Mouse (Mus musculus) hindbrain, embryonic 12.5 days (tissue): ENCODE results near the gene Cldn7. TPM values are rescaled to one million over a fixed set of nuclear protein-coding genes. Genes with fewer than 3 reads are reported as not detected.
A peak's percentile ranks its signal among the peaks of the same experiment; 100 is the strongest.
"Not testable (repeated sequence)": the region's sequence is repeated elsewhere in the genome, so short reads cannot be mapped to it uniquely, and the experiment has no call there.

Experiments used
- ATAC-seq: fragments of 200-750 bp; cut with Nextera tagmentation; 2 replicates; pipeline ENCODE4 v1.8.0; 2017; ENCODE audit warnings: moderate TSS enrichment; ENCODE audit not compliant: low FRiP score
- H3K27ac ChIP-seq: fragments of 300-500 bp; sonication (generic); 2 replicates; pipeline ENCODE4 v1.5.1; 2016; ENCODE audit warnings: mild to moderate bottlenecking
- H3K27me3 ChIP-seq: fragments of 300-500 bp; sonication (generic); 2 replicates; pipeline ENCODE4 v1.6.1; 2016; ENCODE audit warnings: mild to moderate bottlenecking
- H3K36me3 ChIP-seq: fragments of 300-500 bp; sonication (generic); 2 replicates; pipeline ENCODE4 v1.6.1; 2016; ENCODE audit warnings: mild to moderate bottlenecking
- H3K4me1 ChIP-seq: fragments of 300-500 bp; sonication (generic); 2 replicates; pipeline ENCODE4 v1.6.1; 2016
- H3K4me2 ChIP-seq: fragments of 300-500 bp; sonication (generic); replicated peaks from 2 replicates; pipeline ENCODE4 v1.6.1; 2016; ENCODE audit warnings: mild to moderate bottlenecking
- H3K4me3 ChIP-seq: fragments of 300-500 bp; sonication (generic); 2 replicates; pipeline ENCODE4 v1.5.1; 2016; ENCODE audit warnings: mild to moderate bottlenecking
- H3K9ac ChIP-seq: fragments of 300-500 bp; sonication (generic); 2 replicates; pipeline ENCODE4 v1.6.1; 2016; ENCODE audit warnings: mild to moderate bottlenecking, moderate library complexity
- H3K9me3 ChIP-seq: fragments of 300-500 bp; sonication (generic); replicated peaks from 2 replicates; pipeline ENCODE4 v1.6.1; 2016; ENCODE audit warnings: mild to moderate bottlenecking
- WGBS: fragments of 180-500 bp; shearing (Covaris S2); methylation state at CpG from one replicate; pipeline ENCODE4 v1.1.7; 2016; 5-methylcytosine and 5-hydroxymethylcytosine counted together
- polyA plus RNA-seq: library from polyadenylated mRNA; unstranded; fragments of >200 nt; fragmentation: Nextera tagmentation; extraction: Ambion mirVana; gene quantifications from 2 replicates; pipeline ENCODE4 v1.2.1, GENCODE M21; 2016

Gene Cldn7
- polyA plus RNA-seq, 1 experiment from 2014 or later = 21.8 TPM

- Histone ChIP-seq H3K27ac (peak within 1 kb of the TSS; percentile 72), H3K4me1 (peaks cover 13% of the 10 kb centered on the region), H3K9me3 (no peaks in the 10 kb centered on the region), H3K4me3 (peak within 1 kb of the TSS; percentile 43), H3K36me3 (no peaks in the 10 kb centered on the region), H3K9ac (peak within 1 kb of the TSS; percentile 46), H3K4me2 (peak within 1 kb of the TSS; percentile 57), H3K27me3 (peaks cover 6% of the 10 kb centered on the region; the same call in 1 of the 2 replicates)
- WGBS = under 1% methylated on average over 34 of the region's 34 CpGs
- peak; percentile 93 for ATAC-seq
Measured at GRCm38 (mm10) chr11:69948066-69948762, 16.4 kb upstream of the Cldn7 start, which contains the start of gene Slc2a4. Slc2a4 (minus strand) TSS chr11:69948188.

- peak overlapping the region; percentile 43 for H3K4me3 ChIP-seq
- H3K4me2 ChIP-seq = peak overlapping the region; percentile 57
- no peaks in the 10 kb centered on the region for H3K36me3 ChIP-seq
- peak overlapping the region; percentile 35; the same call in 1 of the 2 replicates for H3K9ac ChIP-seq
- no peaks in the 10 kb centered on the region for H3K9me3 ChIP-seq
- WGBS = under 1% methylated on average over 14 of the region's 14 CpGs
- peaks cover 6% of the 10 kb centered on the region; the same call in 1 of the 2 replicates for H3K27me3 ChIP-seq
- peak; percentile 53 for ATAC-seq
- H3K27ac ChIP-seq = peak overlapping the region; percentile 72
- peaks cover 13% of the 10 kb centered on the region for H3K4me1 ChIP-seq
Measured at GRCm38 (mm10) chr11:69948763-69949150, 15.8 kb upstream of the Cldn7 start.

GRCm38 (mm10) chr11:69950807-69951459 lies 13.6 kb upstream of the Cldn7 start:
- Histone ChIP-seq H3K27me3 (peaks cover 11% of the 10 kb centered on the region), H3K9me3 (no peaks in the 10 kb centered on the region), H3K36me3 (no peaks in the 10 kb centered on the region), H3K27ac (no peak overlapping the region), H3K4me1 (peaks cover 13% of the 10 kb centered on the region), H3K4me3 (no peak overlapping the region), H3K9ac (no peak overlapping the region), H3K4me2 (no peak overlapping the region)
- 39% methylated on average over 4 of the region's 4 CpGs for WGBS
- no peak for ATAC-seq

GRCm38 (mm10) chr11:69952274-69952673 lies 12.3 kb upstream of the Cldn7 start:
- no peak for ATAC-seq
- peaks cover 12% of the 10 kb centered on the region for H3K4me1 ChIP-seq
- H3K9me3 ChIP-seq = no peaks in the 10 kb centered on the region
- peak overlapping the region; percentile 38; the same call in 1 of the 2 replicates for H3K9ac ChIP-seq
- H3K27ac ChIP-seq = no peak overlapping the region
- H3K4me2 ChIP-seq = no peak overlapping the region
- no peak overlapping the region for H3K4me3 ChIP-seq
- 42% methylated on average over 1 of the region's 1 CpGs for WGBS
- H3K27me3 ChIP-seq = peaks cover 11% of the 10 kb centered on the region
- H3K36me3 ChIP-seq = no peaks in the 10 kb centered on the region

GRCm38 (mm10) chr11:69953267-69953915 lies 11.2 kb upstream of the Cldn7 start:
- H3K36me3 ChIP-seq = no peaks in the 10 kb centered on the region
- H3K9me3 ChIP-seq = no peaks in the 10 kb centered on the region
- no peak overlapping the region for H3K4me2 ChIP-seq
- peaks cover 11% of the 10 kb centered on the region for H3K27me3 ChIP-seq
- ATAC-seq = no peak
- no peak overlapping the region for H3K4me3 ChIP-seq
- no peak overlapping the region for H3K27ac ChIP-seq
- WGBS = 70% methylated on average over 11 of the region's 11 CpGs
- H3K9ac ChIP-seq = no peak overlapping the region
- peaks cover 7% of the 10 kb centered on the region for H3K4me1 ChIP-seq

GRCm38 (mm10) chr11:69955618-69956017 lies 9.0 kb upstream of the Cldn7 start:
- H3K4me2 ChIP-seq, H3K9me3 ChIP-seq, H3K27ac ChIP-seq, ATAC-seq, H3K4me1 ChIP-seq, H3K9ac ChIP-seq, H3K36me3 ChIP-seq, H3K4me3 ChIP-seq: not testable (repeated sequence)
- H3K27me3 ChIP-seq = peaks cover 23% of the 10 kb centered on the region
- WGBS = 85% methylated on average over 4 of the region's 4 CpGs

GRCm38 (mm10) chr11:69956218-69956617 lies 8.4 kb upstream of the Cldn7 start:
- Histone ChIP-seq H3K4me3 (no peak overlapping the region), H3K27me3 (peaks cover 29% of the 10 kb centered on the region), H3K9me3 (no peaks in the 10 kb centered on the region), H3K36me3 (no peaks in the 10 kb centered on the region), H3K27ac (no peak overlapping the region), H3K9ac (no peak overlapping the region), H3K4me1 (no peaks in the 10 kb centered on the region), H3K4me2 (no peak overlapping the region)
- WGBS = 81% methylated on average over 1 of the region's 1 CpGs
- no peak for ATAC-seq

GRCm38 (mm10) chr11:69960616-69961015 lies 4.0 kb upstream of the Cldn7 start:
- no peak overlapping the region for H3K4me3 ChIP-seq
- no peak overlapping the region for H3K9ac ChIP-seq
- H3K27ac ChIP-seq = no peak overlapping the region
- H3K36me3 ChIP-seq = no peaks in the 10 kb centered on the region
- WGBS = 22% methylated on average over 5 of the region's 5 CpGs
- no peaks in the 10 kb centered on the region for H3K9me3 ChIP-seq
- H3K27me3 ChIP-seq = peaks cover 60% of the 10 kb centered on the region
- ATAC-seq = no peak
- H3K4me1 ChIP-seq = peaks cover 3% of the 10 kb centered on the region; the same call in 1 of the 2 replicates
- no peak overlapping the region for H3K4me2 ChIP-seq

GRCm38 (mm10) chr11:69961841-69962240 lies 2.7 kb upstream of the Cldn7 start:
- H3K4me3 ChIP-seq = no peak overlapping the region
- H3K4me1 ChIP-seq = peaks cover 11% of the 10 kb centered on the region
- peaks cover 73% of the 10 kb centered on the region for H3K27me3 ChIP-seq
- H3K36me3 ChIP-seq = no peaks in the 10 kb centered on the region
- no peaks in the 10 kb centered on the region for H3K9me3 ChIP-seq
- 49% methylated on average over 5 of the region's 5 CpGs for WGBS
- no peak for ATAC-seq
- H3K4me2 ChIP-seq = no peak overlapping the region
- no peak overlapping the region for H3K9ac ChIP-seq
- H3K27ac ChIP-seq = no peak overlapping the region

GRCm38 (mm10) chr11:69965271-69966005 lies 859 bp downstream of the Cldn7 start:
- Histone ChIP-seq H3K9ac (no peak overlapping the region; the same call in 1 of the 2 replicates), H3K4me2 (peak overlapping the region; percentile 41), H3K9me3 (no peaks in the 10 kb centered on the region), H3K27me3 (peaks cover 84% of the 10 kb centered on the region), H3K36me3 (peaks cover 25% of the 10 kb centered on the region), H3K4me1 (peaks cover 12% of the 10 kb centered on the region), H3K4me3 (peak overlapping the region; percentile 29), H3K27ac (no peak overlapping the region)
- WGBS = 3% methylated on average over 49 of the region's 49 CpGs
- no peak for ATAC-seq

GRCm38 (mm10) chr11:69966006-69966859 lies 1.7 kb downstream of the Cldn7 start:
- H3K27me3 ChIP-seq = peaks cover 76% of the 10 kb centered on the region
- ATAC-seq = peak; percentile 46; the same call in 1 of the 2 replicates
- H3K4me1 ChIP-seq = peaks cover 12% of the 10 kb centered on the region
- peak overlapping the region; percentile 41 for H3K4me2 ChIP-seq
- 1% methylated on average over 59 of the region's 59 CpGs for WGBS
- peak overlapping the region; percentile 47 for H3K9ac ChIP-seq
- no peaks in the 10 kb centered on the region for H3K9me3 ChIP-seq
- no peak overlapping the region for H3K27ac ChIP-seq
- H3K36me3 ChIP-seq = peaks cover 26% of the 10 kb centered on the region
- H3K4me3 ChIP-seq = peak overlapping the region; percentile 29
